Mouse (Mus musculus): ENCODE results near the gene Cd248.

GRCm38 (mm10) chr19:5118384-5118698 is 50.5 kb downstream of the Cd248 start, which contains the start of gene Klc2:
- TF ChIP-seq CTCF (IDR thresholded peaks at IDR 0.05; ENCODE audit: borderline replicate concordance, extremely low read depth, insufficient read depth, insufficient read length) (no peak), POLR2A (IDR thresholded peaks at IDR 0.05; ENCODE audit: borderline replicate concordance, extremely low read depth, insufficient read depth, insufficient read length, poor library complexity, severe bottlenecking) (0 out of 2 replicates have a peak, but pooled peaks have one; percentile 35)

All from brain, embryonic 14.5 days (tissue).